Mouse (Mus musculus): ENCODE results near the gene Sec1.

DNA sequence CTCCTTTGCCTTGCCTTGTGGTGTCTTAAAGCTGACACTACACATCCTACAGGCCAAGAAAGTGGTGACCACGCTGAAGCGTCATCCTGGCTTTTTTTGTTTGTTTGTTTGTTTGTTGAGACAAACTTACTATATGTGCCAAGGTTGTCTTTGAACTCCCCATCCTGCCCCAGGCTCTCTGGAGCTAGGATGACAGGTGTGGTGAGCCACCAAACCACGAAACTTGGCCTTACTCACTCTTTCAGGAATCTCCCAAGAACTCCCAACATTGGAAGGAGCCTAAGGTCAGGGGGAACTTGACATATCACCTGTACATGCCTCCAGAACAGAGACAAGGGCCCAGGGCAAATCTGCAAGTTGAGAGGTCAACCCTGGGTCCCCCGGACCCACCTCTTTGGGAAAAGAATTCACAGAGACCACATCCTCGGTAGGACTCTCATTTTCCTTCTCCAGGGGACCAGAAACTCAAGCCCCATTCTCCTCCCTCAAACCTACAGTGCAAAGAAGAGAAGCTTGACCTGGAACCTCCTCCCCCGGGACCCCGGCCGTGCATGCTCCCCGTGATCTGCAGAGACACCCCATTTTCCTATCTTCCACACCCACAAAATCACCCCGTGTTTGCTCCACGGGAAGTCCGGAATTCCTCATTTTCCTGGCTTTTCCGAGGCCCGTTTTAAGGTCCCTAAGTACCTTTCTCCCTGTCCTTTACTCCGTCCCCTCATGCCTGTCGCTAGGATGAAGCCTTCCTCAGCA lies 51.5 kb downstream of the Sec1 start:
- TF ChIP-seq TAL1 (IDR thresholded peaks at IDR 0.05; ENCODE audit: low read length): no peak
- no peak for TF ChIP-seq GATA1 (IDR thresholded peaks at IDR 0.05; ENCODE audit: low read length)
